ENCODE assay signal across 8 mouse cellular contexts in the genomic region with DNA sequence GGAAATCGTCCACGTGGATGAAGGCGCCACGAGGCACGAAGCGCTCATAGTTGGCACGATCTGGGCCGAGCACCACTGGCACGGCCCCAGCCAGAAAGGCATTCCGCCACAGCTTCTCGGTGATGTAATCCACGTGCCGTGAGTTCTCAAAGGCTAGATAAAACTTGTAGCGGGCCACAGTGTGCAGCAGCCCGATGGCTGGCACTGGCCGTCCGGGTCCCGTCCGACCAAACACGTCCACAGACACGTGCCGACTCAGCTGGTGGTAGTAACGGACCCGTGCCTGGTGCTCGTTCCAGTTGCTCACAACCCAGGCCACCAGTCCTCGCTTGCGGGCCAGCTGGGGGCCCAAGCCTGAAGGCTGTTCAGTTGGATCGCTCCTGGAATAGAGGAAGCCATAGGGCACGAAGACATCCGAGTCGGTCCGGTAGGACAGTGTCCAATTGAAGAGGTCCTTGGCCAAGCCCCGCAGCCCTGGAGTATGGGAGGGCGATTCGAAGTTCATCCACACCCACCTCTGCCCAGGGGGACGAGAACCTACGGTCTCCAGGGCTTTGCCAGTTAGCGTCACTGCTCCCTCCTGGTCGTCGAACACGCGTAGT. TPM values are rescaled to one million over a fixed set of nuclear protein-coding genes. Genes with fewer than 3 reads are reported as not detected.
A peak's percentile ranks its signal among the peaks of the same experiment; 100 is the strongest.
DNase-seq lines count a peak whose midpoint lies in the region; ATAC-seq lines count a peak whose summit lies in the region.

No protein-coding gene starts in this region.

- peak; percentile 18 for DNase-seq in R1 (ENCODE audit: low read depth, low spot score)
- no peak for DNase-seq in gastrocnemius, adult 18-20 months (ENCODE audit: low spot score)
- DNase-seq in thymus, postnatal 4 days = no peak

- WGBS in heart, embryonic 13.5 days = 41% methylated on average over 42 of the region's 42 CpGs
- 52% methylated on average over 42 of the region's 42 CpGs for WGBS in liver, embryonic 12.5 days (ENCODE audit: insufficient replicate concordance)
- 56% methylated on average over 42 of the region's 42 CpGs for WGBS in neural tube, embryonic 14.5 days

- peak overlapping the region; percentile 94 for H3K4me2 ChIP-seq in heart, embryonic 13.5 days
- H3K4me2 ChIP-seq in liver, embryonic 12.5 days = peak overlapping the region; percentile 82
- peak overlapping the region; percentile 91 for H3K4me2 ChIP-seq in neural tube, embryonic 14.5 days (ENCODE audit: low read depth, low read length)

- no peaks in the 10 kb centered on the region; the same call in 1 of the 2 replicates for H3K4me1 ChIP-seq in erythroblast, embryonic 14.5 days (ENCODE audit: control insufficient read depth)
- H3K4me1 ChIP-seq in heart, embryonic 13.5 days = peaks cover 9% of the 10 kb centered on the region
- 0 out of 2 replicates have a peak, but pooled peaks cover 4% of the 10 kb centered on the region for H3K4me1 ChIP-seq in liver, embryonic 12.5 days
- H3K4me1 ChIP-seq in neural tube, embryonic 14.5 days (ENCODE audit: control insufficient read depth, insufficient read depth, low read length) = 0 out of 2 replicates have a peak, but pooled peaks cover 6% of the 10 kb centered on the region

- no peak overlapping the region for H3K27ac ChIP-seq in heart, embryonic 13.5 days (replicated peaks)
- no peak overlapping the region for H3K27ac ChIP-seq in liver, embryonic 12.5 days
- no peak overlapping the region for H3K27ac ChIP-seq in neural tube, embryonic 14.5 days (ENCODE audit: low read depth, low read length)

- peak overlapping the region; percentile 39 for H3K4me3 ChIP-seq in erythroblast, embryonic 14.5 days (replicated peaks)
- peak overlapping the region; percentile 60 for H3K4me3 ChIP-seq in heart, embryonic 13.5 days
- H3K4me3 ChIP-seq in liver, embryonic 12.5 days = peak overlapping the region; percentile 54
- H3K4me3 ChIP-seq in neural tube, embryonic 14.5 days (ENCODE audit: low read depth, low read length) = peak overlapping the region; percentile 46

- H3K36me3 ChIP-seq in erythroblast, embryonic 14.5 days (ENCODE audit: control insufficient read depth) = no peaks in the 10 kb centered on the region
- H3K36me3 ChIP-seq in heart, embryonic 13.5 days = no peaks in the 10 kb centered on the region
- no peaks in the 10 kb centered on the region for H3K36me3 ChIP-seq in liver, embryonic 12.5 days
- no peaks in the 10 kb centered on the region for H3K36me3 ChIP-seq in neural tube, embryonic 14.5 days (ENCODE audit: control insufficient read depth, insufficient read depth, low read length)

- peaks cover 20% of the 10 kb centered on the region for H3K27me3 ChIP-seq in erythroblast, embryonic 14.5 days (ENCODE audit: control insufficient read depth)
- peaks cover 34% of the 10 kb centered on the region for H3K27me3 ChIP-seq in heart, embryonic 13.5 days (replicated peaks)
- peaks cover 25% of the 10 kb centered on the region for H3K27me3 ChIP-seq in liver, embryonic 12.5 days (replicated peaks)
- no peaks in the 10 kb centered on the region for H3K27me3 ChIP-seq in neural tube, embryonic 14.5 days (ENCODE audit: control insufficient read depth, insufficient read depth, low read length)

- H3K9ac ChIP-seq in heart, embryonic 13.5 days = peak overlapping the region; percentile 81
- 0 out of 2 replicates have a peak overlapping the region, but pooled peaks have one; percentile 58 for H3K9ac ChIP-seq in liver, embryonic 12.5 days
- peak overlapping the region; percentile 66 for H3K9ac ChIP-seq in neural tube, embryonic 14.5 days (replicated peaks; ENCODE audit: low read depth, low read length)

- no peak for ATAC-seq in erythroblast, adult 5-6 weeks (replicated peaks; ENCODE audit: low FRiP score, poor library complexity, severe bottlenecking)
- ATAC-seq in heart, embryonic 13.5 days (ENCODE audit: extremely low read depth, insufficient number of reproducible peaks, low FRiP score, low TSS enrichment) = no peak
- ATAC-seq in liver, embryonic 12.5 days = no peak; the same call in 1 of the 2 replicates
- peak; percentile 6 for ATAC-seq in neural tube, embryonic 14.5 days (ENCODE audit: low read depth)

- H3K9me3 ChIP-seq in erythroblast, embryonic 14.5 days (ENCODE audit: control insufficient read depth, low read length) = no peaks in the 10 kb centered on the region
- H3K9me3 ChIP-seq in heart, embryonic 13.5 days = no peaks in the 10 kb centered on the region
- H3K9me3 ChIP-seq in liver, embryonic 12.5 days (replicated peaks) = no peaks in the 10 kb centered on the region
- no peaks in the 10 kb centered on the region for H3K9me3 ChIP-seq in neural tube, embryonic 14.5 days (ENCODE audit: control insufficient read depth, low read length)

RNA-seq across cellular contexts. Expression of a gene that starts 1.2 kb away (rescaled TPM):
- polyA plus RNA-seq in erythroblast, embryonic 14.5 days (2012) = 0.01 TPM in 1 of 2 replicates, not detected in the other
- total RNA-seq in erythroblast, adult 5-6 weeks (2015; ENCODE audit: low replicate concordance) = 2.3 and 3.7 TPM in 2 replicates
- total RNA-seq in erythroblast, adult 5-6 weeks (2017; ENCODE audit: low replicate concordance) = 1.4 and 2.1 TPM in 2 replicates
- 0.99 and 1.2 TPM in 2 replicates for polyA plus RNA-seq in heart, embryonic 13.5 days (2015; fragmentation: Nextera tagmentation; extraction: Ambion mirVana)
- polyA plus RNA-seq in liver, embryonic 12.5 days (2016; fragmentation: Nextera tagmentation; extraction: Ambion mirVana) = 0.72 and 1.1 TPM in 2 replicates
- polyA plus RNA-seq in neural tube, embryonic 14.5 days (2014; fragmentation: Nextera tagmentation; extraction: Ambion mirVana) = 2.2 TPM in 2 replicates
- total RNA-seq in gastrocnemius, adult 18-20 months (2021) = under 1 TPM; 0.11 to 0.21 TPM

RNA-seq across cellular contexts. Expression of a gene that starts 10.5 kb away (rescaled TPM):
- not detected in 2 replicates for polyA plus RNA-seq in erythroblast, embryonic 14.5 days (2012)
- not detected in 2 replicates for total RNA-seq in erythroblast, adult 5-6 weeks (2015; ENCODE audit: low replicate concordance)
- total RNA-seq in erythroblast, adult 5-6 weeks (2017; ENCODE audit: low replicate concordance) = not detected in 2 replicates
- 0.06 and 0.09 TPM in 2 replicates for polyA plus RNA-seq in heart, embryonic 13.5 days (2015; fragmentation: Nextera tagmentation; extraction: Ambion mirVana)
- 0.06 and 0.11 TPM in 2 replicates for polyA plus RNA-seq in liver, embryonic 12.5 days (2016; fragmentation: Nextera tagmentation; extraction: Ambion mirVana)
- polyA plus RNA-seq in neural tube, embryonic 14.5 days (2014; fragmentation: Nextera tagmentation; extraction: Ambion mirVana) = 0.31 and 0.32 TPM in 2 replicates
- total RNA-seq in gastrocnemius, adult 18-20 months (2021) = not detected

RNA-seq across cellular contexts. Expression of a gene that starts 19.8 kb away (rescaled TPM):
- not detected in 2 replicates for polyA plus RNA-seq in erythroblast, embryonic 14.5 days (2012)
- total RNA-seq in erythroblast, adult 5-6 weeks (2015; ENCODE audit: low replicate concordance) = not detected in 2 replicates
- total RNA-seq in erythroblast, adult 5-6 weeks (2017; ENCODE audit: low replicate concordance) = not detected in 2 replicates
- not detected in 2 replicates for polyA plus RNA-seq in heart, embryonic 13.5 days (2015; fragmentation: Nextera tagmentation; extraction: Ambion mirVana)
- not detected in 2 replicates for polyA plus RNA-seq in liver, embryonic 12.5 days (2016; fragmentation: Nextera tagmentation; extraction: Ambion mirVana)
- 0.70 and 1.6 TPM in 2 replicates for polyA plus RNA-seq in neural tube, embryonic 14.5 days (2014; fragmentation: Nextera tagmentation; extraction: Ambion mirVana)
- total RNA-seq in gastrocnemius, adult 18-20 months (2021) = not detected

RNA-seq across cellular contexts. Expression of a gene that starts 33.5 kb away (rescaled TPM):
- 0.50 and 0.54 TPM in 2 replicates for polyA plus RNA-seq in erythroblast, embryonic 14.5 days (2012)
- total RNA-seq in erythroblast, adult 5-6 weeks (2015; ENCODE audit: low replicate concordance) = 22.3 and 27.8 TPM in 2 replicates
- 15.0 and 19.0 TPM in 2 replicates for total RNA-seq in erythroblast, adult 5-6 weeks (2017; ENCODE audit: low replicate concordance)
- polyA plus RNA-seq in heart, embryonic 13.5 days (2015; fragmentation: Nextera tagmentation; extraction: Ambion mirVana) = 13.6 and 14.9 TPM in 2 replicates
- 26.7 and 31.1 TPM in 2 replicates for polyA plus RNA-seq in liver, embryonic 12.5 days (2016; fragmentation: Nextera tagmentation; extraction: Ambion mirVana)
- polyA plus RNA-seq in neural tube, embryonic 14.5 days (2014; fragmentation: Nextera tagmentation; extraction: Ambion mirVana) = 15.2 and 15.6 TPM in 2 replicates
- total RNA-seq in gastrocnemius, adult 18-20 months (2021) = 10 to 100 TPM in 1 of 2 experiments, 1 to 10 TPM in 1; 9.2 to 12.7 TPM

RNA-seq across cellular contexts. Expression of a gene that starts 33.7 kb away (rescaled TPM):
- 0.57 and 1.1 TPM in 2 replicates for polyA plus RNA-seq in erythroblast, embryonic 14.5 days (2012)
- 5.9 and 21.3 TPM in 2 replicates for total RNA-seq in erythroblast, adult 5-6 weeks (2015; ENCODE audit: low replicate concordance)
- 13.6 and 18.0 TPM in 2 replicates for total RNA-seq in erythroblast, adult 5-6 weeks (2017; ENCODE audit: low replicate concordance)
- polyA plus RNA-seq in heart, embryonic 13.5 days (2015; fragmentation: Nextera tagmentation; extraction: Ambion mirVana) = 20.7 and 25.9 TPM in 2 replicates
- polyA plus RNA-seq in liver, embryonic 12.5 days (2016; fragmentation: Nextera tagmentation; extraction: Ambion mirVana) = 38.4 and 44.0 TPM in 2 replicates
- polyA plus RNA-seq in neural tube, embryonic 14.5 days (2014; fragmentation: Nextera tagmentation; extraction: Ambion mirVana) = 25.9 and 31.9 TPM in 2 replicates
- 1 to 10 TPM; 7.4 to 7.6 TPM for total RNA-seq in gastrocnemius, adult 18-20 months (2021)
